Mouse (Mus musculus) MEL (cell line): ENCODE results near the gene Kcnd1.

Source experiments
- CHD2 ChIP-seq: IDR thresholded peaks from 2 replicates; pipeline ENCODE4 v1.6.1; 2011; ENCODE audit warnings: low read length, improper control_type of control experiment
- CTCF ChIP-seq, 3 experiments: IDR thresholded peaks in 2 of 3; conservative IDR thresholded peaks in 1 of 3; 2 replicates each; pipeline ENCODE4 v1.5.1; 2011 to 2012; ENCODE audit warnings: low read length in 3 of 3, low read depth in 2 of 3, mild to moderate bottlenecking in 2 of 3, improper control_type of control experiment in 1 of 3, inconsistent platforms in 1 of 3, mixed read lengths in 1 of 3, moderate library complexity in 1 of 3; ENCODE audit not compliant: control insufficient read depth in 1 of 3, insufficient read depth in 1 of 3, poor library complexity in 1 of 3, severe bottlenecking in 1 of 3
- E2F4 ChIP-seq: IDR thresholded peaks from 2 replicates; pipeline ENCODE4 v1.6.1; 2011; ENCODE audit warnings: low read depth, low read length, improper control_type of control experiment, borderline replicate concordance
- GATA1 ChIP-seq: IDR thresholded peaks from 2 replicates; pipeline ENCODE4 v1.6.1; 2011; ENCODE audit warnings: low read depth, low read length, improper control_type of control experiment
- NRF1 ChIP-seq: IDR thresholded peaks from 2 replicates; pipeline ENCODE4 v1.6.1; 2014; ENCODE audit warnings: low read depth, mild to moderate bottlenecking, inconsistent platforms, low read length, improper control_type of control experiment, moderate library complexity; ENCODE audit not compliant: poor library complexity, insufficient read depth, severe bottlenecking
- POLR2A ChIP-seq, 2 experiments: IDR thresholded peaks; 2 replicates each; pipeline ENCODE4 v1.6.1; 2011 to 2012; ENCODE audit warnings: low read length in 2 of 2, mild to moderate bottlenecking in 2 of 2, control low read depth in 1 of 2, improper control_type of control experiment in 1 of 2, low read depth in 1 of 2, moderate library complexity in 1 of 2; ENCODE audit not compliant: control insufficient read depth in 1 of 2, insufficient read depth in 1 of 2, poor library complexity in 1 of 2
- USF2 ChIP-seq, 2 experiments: IDR thresholded peaks; 2 replicates each; pipeline ENCODE4 v1.6.1; 2011 to 2012; ENCODE audit warnings: improper control_type of control experiment in 2 of 2, low read length in 2 of 2, borderline replicate concordance in 1 of 2, inconsistent platforms in 1 of 2, low read depth in 1 of 2, mild to moderate bottlenecking in 1 of 2; ENCODE audit not compliant: insufficient read depth in 1 of 2
- ZMIZ1 ChIP-seq: IDR thresholded peaks from 2 replicates; pipeline ENCODE4 v1.6.1; 2012; ENCODE audit warnings: low read depth, mild to moderate bottlenecking, inconsistent platforms, low read length, improper control_type of control experiment, moderate library complexity
- ZNF384 ChIP-seq: IDR thresholded peaks from 2 replicates; pipeline ENCODE4 v1.6.1; 2012; ENCODE audit warnings: low read depth, mild to moderate bottlenecking, inconsistent platforms, low read length, improper control_type of control experiment

- TF ChIP-seq POLR2A (IDR thresholded peaks at IDR 0.05; ENCODE audit: control insufficient read depth in 1 of 2, insufficient read depth in 1 of 2, low read depth in 1 of 2, low read length in 2 of 2, poor library complexity in 1 of 2) (no peak), ZNF384 (no peak), GATA1 (no peak), E2F4 (no peak), CTCF (IDR thresholded peaks at IDR 0.05 in 2 of 3, conservative IDR thresholded peaks at IDR 0.05 in 1 of 3; ENCODE audit: control insufficient read depth in 1 of 3, insufficient read depth in 1 of 3, low read depth in 2 of 3, low read length in 3 of 3, poor library complexity in 1 of 3, severe bottlenecking in 1 of 3) (no peak), NRF1 (no peak), ZMIZ1 (no peak), CHD2 (no peak), USF2 (IDR thresholded peaks at IDR 0.05; ENCODE audit: borderline replicate concordance in 1 of 2, insufficient read depth in 1 of 2, low read depth in 1 of 2, low read length in 2 of 2) (no peak)
Observed at GRCm38 (mm10) chrX:7847845-7848244, 25.8 kb downstream of the Kcnd1 start.
